Mouse (Mus musculus) hindbrain, embryonic 16.5 days (tissue): ENCODE measurements around the gene Pum1. TPM values are rescaled to one million over a fixed set of nuclear protein-coding genes. Genes with fewer than 3 reads are reported as not detected.

Experiments
- ATAC-seq: fragments of 200-750 bp; cut with Nextera tagmentation; 2 replicates; pipeline ENCODE4 v1.8.0; 2017; ENCODE audit warnings: moderate TSS enrichment, moderate library complexity
- H3K27ac ChIP-seq: fragments of 300-500 bp; sonication (generic); 2 replicates; pipeline ENCODE4 v1.5.1; 2014; ENCODE audit warnings: low read depth, mild to moderate bottlenecking, control low read depth, low read length, moderate library complexity
- H3K27me3 ChIP-seq: fragments of 300-500 bp; sonication (generic); replicated peaks from 2 replicates; pipeline ENCODE4 v1.6.1; 2014; ENCODE audit warnings: low read length; ENCODE audit not compliant: control insufficient read depth, insufficient read depth
- H3K36me3 ChIP-seq: fragments of 300-500 bp; sonication (generic); 2 replicates; pipeline ENCODE4 v1.6.1; 2014; ENCODE audit warnings: mild to moderate bottlenecking, low read length, moderate library complexity, mixed read lengths; ENCODE audit not compliant: control insufficient read depth, insufficient read depth
- H3K4me1 ChIP-seq: fragments of 300-500 bp; sonication (generic); 2 replicates; pipeline ENCODE4 v1.6.1; 2014; ENCODE audit warnings: low read depth, low read length; ENCODE audit not compliant: control insufficient read depth, insufficient read depth
- H3K4me2 ChIP-seq: fragments of 300-500 bp; sonication (generic); 2 replicates; pipeline ENCODE4 v1.6.1; 2014; ENCODE audit warnings: mild to moderate bottlenecking, low read length, control low read depth, moderate library complexity
- H3K4me3 ChIP-seq: fragments of 300-500 bp; sonication (generic); 2 replicates; pipeline ENCODE4 v1.5.1; 2014; ENCODE audit warnings: mild to moderate bottlenecking, low read length, control low read depth, moderate library complexity
- H3K9ac ChIP-seq: fragments of 300-500 bp; sonication (generic); 2 replicates; pipeline ENCODE4 v1.6.1; 2014; ENCODE audit warnings: low read depth, mild to moderate bottlenecking, control low read depth, low read length, moderate library complexity
- H3K9me3 ChIP-seq: fragments of 300-500 bp; sonication (generic); 2 replicates; pipeline ENCODE4 v1.6.1; 2014; ENCODE audit warnings: mild to moderate bottlenecking, low read length, moderate library complexity; ENCODE audit not compliant: control insufficient read depth
- WGBS: fragments of 180-500 bp; shearing (Covaris S2); extraction: QIAGEN DNeasy Blood & Tissue Kit; methylation state at CpG from one replicate; pipeline ENCODE4 v1.1.7; 2014; 5-methylcytosine and 5-hydroxymethylcytosine counted together
- polyA plus RNA-seq: library from polyadenylated mRNA; unstranded; fragments of >200 nt; fragmentation: Nextera tagmentation; extraction: Ambion mirVana; gene quantifications from 2 replicates; pipeline ENCODE4 v1.2.1, GENCODE M21; 2015

The Pum1 gene
- polyA plus RNA-seq, 1 experiment from 2014 or later = 79.1 TPM

DNA sequence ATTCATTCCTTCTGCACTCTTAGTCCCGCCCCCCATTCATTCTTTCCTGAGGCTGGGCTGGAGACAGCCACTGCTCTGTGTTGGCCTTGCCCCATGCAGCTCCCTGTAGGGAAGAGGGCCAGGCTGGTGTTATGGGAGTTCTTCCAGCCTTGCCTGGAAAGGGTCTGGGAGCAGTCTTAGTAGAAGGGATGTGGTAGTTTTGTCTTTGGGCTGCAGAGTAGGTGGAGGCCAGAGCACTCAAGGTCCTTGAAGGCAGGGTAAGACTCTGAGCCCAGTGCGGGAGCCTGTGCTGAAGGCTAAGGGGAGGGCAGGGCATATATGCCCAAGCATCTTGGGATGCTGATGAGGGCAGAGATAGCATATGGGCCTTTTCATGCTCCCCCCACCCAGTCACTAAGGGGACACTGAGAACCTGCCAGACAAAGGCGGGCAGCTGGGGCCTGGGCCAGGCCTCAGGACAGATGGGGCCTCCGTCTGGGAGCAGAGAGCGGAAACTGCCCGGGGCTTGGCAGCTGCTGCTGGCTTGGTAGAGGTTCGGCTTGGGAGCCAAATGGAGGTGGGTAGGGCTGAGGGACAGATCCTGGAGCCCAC, 141.7 kb downstream of the Pum1 start:
- Histone ChIP-seq H3K9ac (no peak overlapping the region), H3K4me2 (peak overlapping the region; percentile 11; the same call in 1 of the 2 replicates), H3K4me3 (no peak overlapping the region), H3K4me1 (peaks cover 57% of the 10 kb centered on the region), H3K27ac (peak overlapping the region; percentile 84), H3K36me3 (no peaks in the 10 kb centered on the region), H3K27me3 (no peaks in the 10 kb centered on the region), H3K9me3 (no peaks in the 10 kb centered on the region)
- peak; percentile 82 for ATAC-seq
- WGBS = 23% methylated on average over 7 of the region's 7 CpGs

DNA sequence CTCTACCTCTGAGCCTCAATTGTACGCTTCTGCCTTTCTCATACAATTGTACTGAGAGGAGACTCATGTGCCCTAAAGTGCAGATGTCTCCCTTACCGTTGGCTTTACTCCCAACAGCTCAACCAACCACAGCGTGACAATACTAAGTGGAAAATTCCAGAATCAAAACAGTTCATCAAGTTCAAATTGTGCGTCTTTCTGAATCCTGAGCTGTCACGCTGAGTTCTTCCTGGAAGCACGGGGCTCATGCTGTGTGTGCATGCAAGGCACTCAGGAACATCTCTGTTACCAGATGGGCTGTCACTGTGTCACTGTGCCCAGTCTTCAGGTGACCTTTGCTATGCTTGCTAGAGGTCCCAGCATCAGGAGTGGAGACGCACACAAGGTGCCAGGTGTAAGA, 142.6 kb downstream of the Pum1 start:
- Histone ChIP-seq H3K4me1 (peaks cover 62% of the 10 kb centered on the region), H3K9me3 (no peaks in the 10 kb centered on the region), H3K4me3 (no peak overlapping the region), H3K4me2 (no peak overlapping the region), H3K36me3 (no peaks in the 10 kb centered on the region), H3K9ac (no peak overlapping the region), H3K27ac (peak overlapping the region; percentile 84; the same call in 1 of the 2 replicates), H3K27me3 (no peaks in the 10 kb centered on the region)
- 46% methylated on average over 7 of the region's 7 CpGs for WGBS
- ATAC-seq = no peak

DNA sequence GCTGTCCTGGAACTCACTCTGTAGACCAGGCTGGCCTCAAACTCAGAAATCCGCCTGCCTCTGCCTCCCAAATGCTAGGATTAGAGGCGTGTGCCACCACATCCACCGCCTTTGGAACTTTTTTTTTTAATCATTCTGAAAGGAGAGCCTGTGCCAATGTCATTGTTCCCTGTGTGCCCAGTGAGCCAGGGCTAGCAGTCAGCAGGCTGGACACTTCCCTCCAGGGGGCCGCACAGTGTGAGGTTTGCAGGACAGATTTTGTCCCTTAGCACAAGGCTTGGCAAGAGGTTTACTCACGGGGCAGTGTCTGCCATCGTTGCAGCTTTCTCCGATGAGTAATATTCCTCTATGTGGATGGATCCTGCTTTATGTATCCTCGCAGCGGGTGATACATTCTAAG, 143.6 kb downstream of the Pum1 start:
- 85% methylated on average over 9 of the region's 9 CpGs for WGBS
- no peak overlapping the region for H3K4me2 ChIP-seq
- no peak for ATAC-seq
- no peaks in the 10 kb centered on the region for H3K36me3 ChIP-seq
- H3K27me3 ChIP-seq = no peaks in the 10 kb centered on the region
- H3K9ac ChIP-seq = no peak overlapping the region
- no peak overlapping the region for H3K4me3 ChIP-seq
- H3K9me3 ChIP-seq = no peaks in the 10 kb centered on the region
- no peak overlapping the region for H3K27ac ChIP-seq
- peaks cover 67% of the 10 kb centered on the region for H3K4me1 ChIP-seq

DNA sequence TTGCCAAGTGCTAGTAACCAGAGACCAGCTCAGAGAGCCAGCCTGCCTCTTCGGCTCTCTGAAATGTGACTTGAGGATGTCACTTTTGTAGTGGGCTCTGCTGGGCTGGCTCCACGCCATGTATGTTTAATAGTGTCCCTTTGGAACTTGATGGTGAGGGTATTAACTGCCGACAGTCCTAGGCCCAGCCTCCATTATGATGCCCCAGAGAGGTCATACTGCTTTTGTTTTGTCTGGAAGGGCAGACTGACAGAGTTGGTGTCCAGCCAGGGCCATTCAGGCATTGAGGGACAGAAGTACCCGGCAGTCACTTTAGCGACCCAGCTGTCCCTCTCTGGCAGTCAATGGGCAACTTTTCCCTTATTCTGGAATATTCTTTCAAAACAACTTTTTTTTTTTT, 146.7 kb downstream of the Pum1 start:
- Histone ChIP-seq H3K9ac (peak overlapping the region; percentile 35; the same call in 1 of the 2 replicates), H3K27me3 (no peaks in the 10 kb centered on the region), H3K4me1 (peaks cover 70% of the 10 kb centered on the region), H3K36me3 (no peaks in the 10 kb centered on the region), H3K27ac (peak overlapping the region; percentile 70), H3K4me2 (no peak overlapping the region), H3K9me3 (no peaks in the 10 kb centered on the region), H3K4me3 (no peak overlapping the region)
- peak; percentile 9; the same call in 1 of the 2 replicates for ATAC-seq
- WGBS = 16% methylated on average over 5 of the region's 5 CpGs

DNA sequence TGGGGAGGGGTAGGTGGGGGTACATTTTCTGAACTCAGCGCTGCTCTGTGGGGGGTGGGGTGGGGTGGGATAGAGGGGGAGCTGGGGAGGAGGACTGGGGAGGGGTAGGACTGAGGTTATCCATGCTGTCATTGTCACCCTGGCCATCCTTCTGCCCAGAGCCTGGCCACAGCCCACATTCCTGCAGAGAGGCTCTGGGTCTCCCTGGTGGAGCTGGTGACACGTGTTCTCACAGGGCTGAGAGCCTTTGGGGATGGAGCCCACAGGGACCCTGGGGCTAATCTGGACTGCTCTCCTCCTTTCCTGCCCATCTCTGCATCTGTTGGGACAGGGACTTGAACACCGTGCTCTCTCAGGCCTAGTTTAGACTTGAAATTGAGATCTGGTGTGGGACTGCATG, 147.7 kb downstream of the Pum1 start:
- Histone ChIP-seq H3K27ac (peak overlapping the region; percentile 59), H3K4me3 (no peak overlapping the region), H3K36me3 (no peaks in the 10 kb centered on the region), H3K9ac (no peak overlapping the region), H3K4me1 (peaks cover 70% of the 10 kb centered on the region), H3K4me2 (no peak overlapping the region; the same call in 1 of the 2 replicates), H3K9me3 (no peaks in the 10 kb centered on the region), H3K27me3 (no peaks in the 10 kb centered on the region)
- 20% methylated on average over 2 of the region's 3 CpGs for WGBS
- ATAC-seq = peak; percentile 49

DNA sequence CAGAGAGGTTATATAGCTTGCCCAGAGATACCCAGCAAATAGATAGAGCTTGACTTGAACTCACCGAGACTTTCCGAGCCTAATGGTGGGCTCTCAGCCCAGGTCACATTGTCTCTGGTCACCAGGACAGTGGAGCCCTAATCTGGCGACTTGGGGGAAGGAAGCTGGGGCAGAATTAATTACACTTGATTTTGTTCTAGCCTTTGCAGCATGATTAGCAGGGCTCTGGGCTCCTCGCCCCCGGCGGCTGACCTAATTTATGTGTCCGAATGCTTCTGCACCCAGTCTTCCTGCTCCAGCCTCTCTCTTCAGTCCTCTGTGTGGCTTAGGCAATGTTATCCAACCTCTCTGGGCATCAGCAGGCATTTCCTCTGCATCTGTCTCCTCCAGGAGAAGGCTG, 148.3 kb downstream of the Pum1 start:
- Histone ChIP-seq H3K4me2 (peak overlapping the region; percentile 2; the same call in 1 of the 2 replicates), H3K36me3 (no peaks in the 10 kb centered on the region), H3K9me3 (no peaks in the 10 kb centered on the region)

DNA sequence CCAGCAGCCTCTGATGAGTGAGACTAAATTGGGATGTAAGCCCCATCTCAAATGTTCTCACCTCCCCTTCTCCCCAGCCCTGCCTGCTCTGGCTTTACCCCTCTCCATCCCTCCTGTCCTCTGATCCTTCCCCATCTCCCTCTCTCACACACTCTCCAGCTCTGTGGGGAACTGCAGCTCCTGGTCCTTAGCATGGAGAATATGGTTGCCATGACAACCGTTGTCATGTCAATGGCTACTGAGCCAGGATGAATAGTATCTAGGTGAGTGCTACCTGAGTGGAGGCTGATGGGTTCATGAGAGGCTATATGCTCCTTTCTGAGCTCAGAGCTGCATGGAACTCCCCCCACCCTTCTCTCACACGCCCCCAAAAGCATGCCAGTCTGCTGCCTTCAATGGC, 150.8 kb downstream of the Pum1 start:
- H3K27ac ChIP-seq = peak overlapping the region; percentile 83
- no peaks in the 10 kb centered on the region for H3K27me3 ChIP-seq
- peak; percentile 75 for ATAC-seq
- 0 out of 2 replicates have a peak overlapping the region, but pooled peaks have one; percentile 3 for H3K4me3 ChIP-seq
- H3K9me3 ChIP-seq = no peaks in the 10 kb centered on the region
- peak overlapping the region; percentile 39 for H3K4me2 ChIP-seq
- H3K9ac ChIP-seq = peak overlapping the region; percentile 51
- 36% methylated on average over 2 of the region's 2 CpGs for WGBS
- peaks cover 68% of the 10 kb centered on the region for H3K4me1 ChIP-seq
- peaks cover 5% of the 10 kb centered on the region for H3K36me3 ChIP-seq

More for the DNA sequence above, 148.3 kb downstream of the Pum1 start:
- Histone ChIP-seq H3K4me3 (no peak overlapping the region), H3K9ac (0 out of 2 replicates have a peak overlapping the region, but pooled peaks have one; percentile 31), H3K27ac (peak overlapping the region; percentile 59), H3K27me3 (no peaks in the 10 kb centered on the region), H3K4me1 (peaks cover 70% of the 10 kb centered on the region)
- no peak for ATAC-seq
- WGBS = 41% methylated on average over 7 of the region's 7 CpGs

DNA sequence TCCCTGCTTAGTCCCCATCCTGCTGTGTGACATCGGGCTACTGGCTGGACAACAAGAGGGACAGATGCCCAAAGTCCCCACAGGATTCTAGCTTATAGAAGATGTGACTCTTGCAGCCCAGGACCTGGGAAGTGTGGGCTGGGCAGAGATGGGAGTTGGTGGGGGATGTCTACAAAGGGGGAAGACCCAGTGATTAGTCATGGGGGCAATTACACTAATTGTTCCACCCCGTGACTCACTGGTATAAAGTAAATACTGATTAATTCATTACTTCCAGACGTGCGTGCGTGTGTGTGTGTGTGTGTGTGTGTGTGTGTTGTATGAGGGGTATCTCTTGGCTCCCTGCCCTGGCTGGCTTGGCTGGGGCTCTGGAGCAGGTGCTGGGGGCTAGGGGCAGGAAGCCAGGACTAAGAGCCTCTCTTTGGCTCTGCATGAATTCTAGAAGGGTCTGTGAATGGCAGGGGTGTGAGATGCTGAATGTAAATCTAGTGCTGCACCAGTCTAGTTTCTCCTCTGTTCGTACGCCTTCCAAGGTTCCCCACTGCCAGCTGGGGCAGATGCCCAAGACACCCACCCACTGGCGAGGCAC, 151.7 kb downstream of the Pum1 start:
- ATAC-seq = peak; percentile 66
- Histone ChIP-seq H3K4me2 (no peak overlapping the region), H3K4me1 (peaks cover 59% of the 10 kb centered on the region)

DNA sequence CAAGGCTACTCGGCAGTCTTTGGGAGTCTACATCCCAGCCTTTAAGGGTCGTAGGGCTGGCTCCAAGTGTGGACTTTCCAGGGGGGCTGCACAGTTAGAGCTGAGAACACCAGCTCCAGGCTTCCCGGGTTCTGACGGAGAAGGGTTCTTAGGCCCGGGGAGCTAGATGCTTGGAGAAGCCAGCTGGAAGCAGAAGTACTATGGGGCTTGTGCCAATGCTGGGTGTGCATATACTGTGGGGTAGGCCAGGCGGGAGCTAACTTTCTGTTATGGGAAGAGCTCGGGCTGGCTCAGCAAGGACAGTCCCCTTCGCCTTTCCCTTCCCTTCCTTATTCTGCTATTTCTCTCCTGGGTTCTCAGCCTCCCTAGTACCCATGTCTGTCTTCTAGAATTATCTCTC, 152.7 kb downstream of the Pum1 start:
- no peak overlapping the region for H3K4me2 ChIP-seq
- no peak overlapping the region for H3K9ac ChIP-seq
- ATAC-seq = no peak
- H3K9me3 ChIP-seq = no peaks in the 10 kb centered on the region
- WGBS = 70% methylated on average over 8 of the region's 8 CpGs
- H3K36me3 ChIP-seq = peaks cover 10% of the 10 kb centered on the region
- no peaks in the 10 kb centered on the region for H3K27me3 ChIP-seq
- peak overlapping the region; percentile 83 for H3K27ac ChIP-seq
- no peak overlapping the region for H3K4me3 ChIP-seq
- H3K4me1 ChIP-seq = peaks cover 53% of the 10 kb centered on the region

More for the DNA sequence above, 151.7 kb downstream of the Pum1 start:
- H3K27ac ChIP-seq = peak overlapping the region; percentile 83
- no peaks in the 10 kb centered on the region for H3K9me3 ChIP-seq
- H3K9ac ChIP-seq = 0 out of 2 replicates have a peak overlapping the region, but pooled peaks have one; percentile 11
- no peaks in the 10 kb centered on the region for H3K27me3 ChIP-seq
- peaks cover 9% of the 10 kb centered on the region for H3K36me3 ChIP-seq
- H3K4me3 ChIP-seq = no peak overlapping the region
- 40% methylated on average over 8 of the region's 8 CpGs for WGBS
